Comparison of ENCODE assay signal across 8 mouse cellular contexts in genomic region chrX:101954492-101954851, GRCm38 (mm10).
DNase-seq lines count a peak whose midpoint lies in the region; ATAC-seq lines count a peak whose summit lies in the region.

No protein-coding gene starts in this region.

- no peak overlapping the region for H3K27ac ChIP-seq in heart, embryonic 11.5 days (ENCODE audit: low read depth, low read length)
- peak overlapping the region; percentile 3; the same call in 1 of the 2 replicates for H3K27ac ChIP-seq in lung, embryonic 15.5 days
- H3K27ac ChIP-seq in intestine, embryonic 15.5 days = no peak overlapping the region
- H3K27ac ChIP-seq in neural tube, embryonic 15.5 days (replicated peaks) = no peak overlapping the region

- H3K9ac ChIP-seq in heart, embryonic 11.5 days (ENCODE audit: low read depth, low read length) = no peak overlapping the region
- H3K9ac ChIP-seq in lung, embryonic 15.5 days = no peak overlapping the region
- H3K9ac ChIP-seq in intestine, embryonic 15.5 days = no peak overlapping the region
- no peak overlapping the region; the same call in 1 of the 2 replicates for H3K9ac ChIP-seq in neural tube, embryonic 15.5 days (replicated peaks)

- DNase-seq in heart, adult 18-20 months = no peak
- no peak for DNase-seq in lung, postnatal 4 days
- no peak for DNase-seq in left cerebral cortex, postnatal 10 days (ENCODE audit: extremely low spot score in 1 of 2, low spot score in 2 of 2)
- DNase-seq in urinary bladder, postnatal 10 days (ENCODE audit: low spot score) = no peak

- H3K9me3 ChIP-seq in heart, embryonic 11.5 days (replicated peaks; ENCODE audit: control insufficient read depth, low read length) = no peaks in the 10 kb centered on the region
- no peaks in the 10 kb centered on the region for H3K9me3 ChIP-seq in lung, embryonic 15.5 days
- no peaks in the 10 kb centered on the region for H3K9me3 ChIP-seq in intestine, embryonic 15.5 days
- H3K9me3 ChIP-seq in neural tube, embryonic 15.5 days (replicated peaks) = no peaks in the 10 kb centered on the region

- H3K27me3 ChIP-seq in heart, embryonic 11.5 days (ENCODE audit: control insufficient read depth, insufficient read depth, low read length) = peaks cover 8% of the 10 kb centered on the region
- H3K27me3 ChIP-seq in lung, embryonic 15.5 days = peaks cover 5% of the 10 kb centered on the region; the same call in 1 of the 2 replicates
- 0 out of 2 replicates have a peak, but pooled peaks cover 2% of the 10 kb centered on the region for H3K27me3 ChIP-seq in intestine, embryonic 15.5 days (replicated peaks)
- H3K27me3 ChIP-seq in neural tube, embryonic 15.5 days (replicated peaks) = peaks cover 21% of the 10 kb centered on the region; the same call in 1 of the 2 replicates

- 38% methylated on average over 6 of the region's 6 CpGs for WGBS in heart, embryonic 11.5 days (ENCODE audit: insufficient replicate concordance)
- WGBS in lung, embryonic 15.5 days = 34% methylated on average over 6 of the region's 6 CpGs
- 49% methylated on average over 6 of the region's 6 CpGs for WGBS in intestine, embryonic 15.5 days
- WGBS in neural tube, embryonic 15.5 days = 42% methylated on average over 6 of the region's 6 CpGs

- intact Hi-C loops in left cerebral cortex, postnatal 10 days (cut with DNase I) = no loop called here

- no peak overlapping the region for H3K4me3 ChIP-seq in heart, embryonic 11.5 days (ENCODE audit: low read depth, low read length)
- H3K4me3 ChIP-seq in lung, embryonic 15.5 days = no peak overlapping the region
- H3K4me3 ChIP-seq in intestine, embryonic 15.5 days (replicated peaks) = no peak overlapping the region
- H3K4me3 ChIP-seq in neural tube, embryonic 15.5 days (replicated peaks) = peak overlapping the region; percentile 35; the same call in 1 of the 2 replicates

- no peak; the same call in 1 of the 2 replicates for ATAC-seq in heart, embryonic 11.5 days (replicated peaks; ENCODE audit: insufficient number of reproducible peaks, low FRiP score, low TSS enrichment)
- ATAC-seq in lung, embryonic 15.5 days (ENCODE audit: borderline replicate concordance, extremely low read depth, low FRiP score, low TSS enrichment) = no peak; the same call in 1 of the 2 replicates
- ATAC-seq in intestine, embryonic 15.5 days = no peak
- no peak for ATAC-seq in neural tube, embryonic 15.5 days (ENCODE audit: low FRiP score)

- peak overlapping the region; percentile 24; the same call in 1 of the 2 replicates for H3K4me2 ChIP-seq in heart, embryonic 11.5 days
- no peak overlapping the region for H3K4me2 ChIP-seq in lung, embryonic 15.5 days
- peak overlapping the region; percentile 35; the same call in 1 of the 2 replicates for H3K4me2 ChIP-seq in intestine, embryonic 15.5 days (replicated peaks)
- H3K4me2 ChIP-seq in neural tube, embryonic 15.5 days = peak overlapping the region; percentile 63

- 0 out of 2 replicates have a peak, but pooled peaks cover 2% of the 10 kb centered on the region for H3K4me1 ChIP-seq in heart, embryonic 11.5 days (ENCODE audit: control insufficient read depth, insufficient read depth, low read length)
- H3K4me1 ChIP-seq in lung, embryonic 15.5 days = peaks cover 7% of the 10 kb centered on the region; the same call in 1 of the 2 replicates
- no peaks in the 10 kb centered on the region for H3K4me1 ChIP-seq in intestine, embryonic 15.5 days (replicated peaks)
- no peaks in the 10 kb centered on the region for H3K4me1 ChIP-seq in neural tube, embryonic 15.5 days

- H3K36me3 ChIP-seq in heart, embryonic 11.5 days (ENCODE audit: control insufficient read depth, insufficient read depth, low read length) = no peaks in the 10 kb centered on the region
- no peaks in the 10 kb centered on the region for H3K36me3 ChIP-seq in lung, embryonic 15.5 days
- H3K36me3 ChIP-seq in intestine, embryonic 15.5 days = no peaks in the 10 kb centered on the region
- H3K36me3 ChIP-seq in neural tube, embryonic 15.5 days = no peaks in the 10 kb centered on the region
